Mouse (Mus musculus): Measurements from ENCODE around the gene Hhipl1. TPM values are rescaled to one million over a fixed set of nuclear protein-coding genes. Genes with fewer than 3 reads are reported as not detected.

Gene Hhipl1
- polyA plus RNA-seq, 1 experiment from 2014 or later = 1.1 TPM

GRCm38 (mm10) chr12:108338572-108339190, 32.6 kb downstream of the Hhipl1 start:
- no peak for ATAC-seq (ENCODE audit: extremely low read depth, insufficient number of reproducible peaks, low FRiP score, low TSS enrichment)
- H3K36me3 ChIP-seq = no peaks in the 10 kb centered on the region
- H3K4me1 ChIP-seq = peaks cover 13% of the 10 kb centered on the region
- H3K27me3 ChIP-seq (replicated peaks) = peaks cover 73% of the 10 kb centered on the region
- H3K4me3 ChIP-seq = no peak overlapping the region
- H3K9ac ChIP-seq = peak overlapping the region; percentile 40; the same call in 1 of the 2 replicates
- H3K4me2 ChIP-seq = no peak overlapping the region
- no peaks in the 10 kb centered on the region for H3K9me3 ChIP-seq
- H3K27ac ChIP-seq (replicated peaks) = no peak overlapping the region
- WGBS = 17% methylated on average over 14 of the region's 14 CpGs

GRCm38 (mm10) chr12:108348151-108348550, 42.1 kb downstream of the Hhipl1 start:
- H3K9me3 ChIP-seq = no peaks in the 10 kb centered on the region
- H3K27ac ChIP-seq (replicated peaks) = no peak overlapping the region
- H3K4me2 ChIP-seq = no peak overlapping the region
- H3K36me3 ChIP-seq = no peaks in the 10 kb centered on the region
- no peak overlapping the region for H3K4me3 ChIP-seq
- H3K27me3 ChIP-seq (replicated peaks) = peaks cover 51% of the 10 kb centered on the region
- H3K9ac ChIP-seq = no peak overlapping the region
- peaks cover 8% of the 10 kb centered on the region; the same call in 1 of the 2 replicates for H3K4me1 ChIP-seq
- no peak for ATAC-seq (ENCODE audit: extremely low read depth, insufficient number of reproducible peaks, low FRiP score, low TSS enrichment)
- 68% methylated on average over 8 of the region's 8 CpGs for WGBS

- Histone ChIP-seq H3K36me3 (no peaks in the 10 kb centered on the region), H3K27ac (replicated peaks) (no peak overlapping the region), H3K4me2 (no peak overlapping the region), H3K9ac (no peak overlapping the region), H3K9me3 (no peaks in the 10 kb centered on the region), H3K27me3 (replicated peaks) (peaks cover 60% of the 10 kb centered on the region), H3K4me3 (no peak overlapping the region), H3K4me1 (peaks cover 10% of the 10 kb centered on the region; the same call in 1 of the 2 replicates)
- 62% methylated on average over 5 of the region's 5 CpGs for WGBS
- no peak for ATAC-seq (ENCODE audit: extremely low read depth, insufficient number of reproducible peaks, low FRiP score, low TSS enrichment)
Measured at GRCm38 (mm10) chr12:108349026-108349425, 43.0 kb downstream of the Hhipl1 start.

- no peaks in the 10 kb centered on the region for H3K36me3 ChIP-seq
- no peak for ATAC-seq (ENCODE audit: extremely low read depth, insufficient number of reproducible peaks, low FRiP score, low TSS enrichment)
- H3K9me3 ChIP-seq = no peaks in the 10 kb centered on the region
- no peak overlapping the region for H3K4me2 ChIP-seq
- H3K4me1 ChIP-seq = peaks cover 10% of the 10 kb centered on the region; the same call in 1 of the 2 replicates
- no peak overlapping the region for H3K9ac ChIP-seq
- H3K27ac ChIP-seq (replicated peaks) = no peak overlapping the region
- H3K4me3 ChIP-seq = no peak overlapping the region
- H3K27me3 ChIP-seq (replicated peaks) = peaks cover 67% of the 10 kb centered on the region
- WGBS = 77% methylated on average over 10 of the region's 10 CpGs
Measured at GRCm38 (mm10) chr12:108350931-108351330, 44.9 kb downstream of the Hhipl1 start.

GRCm38 (mm10) chr12:108352371-108353136, 46.5 kb downstream of the Hhipl1 start:
- Histone ChIP-seq H3K9ac (peak overlapping the region; percentile 12; the same call in 1 of the 2 replicates), H3K4me2 (peak overlapping the region; percentile 60), H3K4me3 (peak overlapping the region; percentile 35), H3K9me3 (no peaks in the 10 kb centered on the region), H3K27me3 (replicated peaks) (peaks cover 67% of the 10 kb centered on the region), H3K27ac (replicated peaks) (no peak overlapping the region), H3K36me3 (no peaks in the 10 kb centered on the region), H3K4me1 (peaks cover 10% of the 10 kb centered on the region; the same call in 1 of the 2 replicates)
- ATAC-seq (ENCODE audit: extremely low read depth, insufficient number of reproducible peaks, low FRiP score, low TSS enrichment) = no peak
- WGBS = 9% methylated on average over 35 of the region's 35 CpGs

- no peak overlapping the region for H3K9ac ChIP-seq
- no peak overlapping the region for H3K4me2 ChIP-seq
- H3K27me3 ChIP-seq (replicated peaks) = peaks cover 55% of the 10 kb centered on the region
- WGBS = 67% methylated on average over 2 of the region's 2 CpGs
- no peak overlapping the region for H3K4me3 ChIP-seq
- H3K36me3 ChIP-seq = no peaks in the 10 kb centered on the region
- H3K27ac ChIP-seq (replicated peaks) = no peak overlapping the region
- peaks cover 10% of the 10 kb centered on the region; the same call in 1 of the 2 replicates for H3K4me1 ChIP-seq
- no peaks in the 10 kb centered on the region for H3K9me3 ChIP-seq
- no peak for ATAC-seq (ENCODE audit: extremely low read depth, insufficient number of reproducible peaks, low FRiP score, low TSS enrichment)
Measured at GRCm38 (mm10) chr12:108354284-108354683, 48.2 kb downstream of the Hhipl1 start.

- H3K4me2 ChIP-seq = no peak overlapping the region
- H3K9ac ChIP-seq = no peak overlapping the region
- no peaks in the 10 kb centered on the region for H3K9me3 ChIP-seq
- ATAC-seq (ENCODE audit: extremely low read depth, insufficient number of reproducible peaks, low FRiP score, low TSS enrichment) = no peak
- H3K4me1 ChIP-seq = peaks cover 10% of the 10 kb centered on the region; the same call in 1 of the 2 replicates
- peaks cover 45% of the 10 kb centered on the region for H3K27me3 ChIP-seq (replicated peaks)
- no peak overlapping the region for H3K4me3 ChIP-seq
- 83% methylated on average over 1 of the region's 1 CpGs for WGBS
- H3K36me3 ChIP-seq = no peaks in the 10 kb centered on the region
- no peak overlapping the region for H3K27ac ChIP-seq (replicated peaks)
Measured at GRCm38 (mm10) chr12:108355271-108355670, 49.2 kb downstream of the Hhipl1 start.

- peaks cover 10% of the 10 kb centered on the region; the same call in 1 of the 2 replicates for H3K4me1 ChIP-seq
- H3K4me3 ChIP-seq = no peak overlapping the region
- H3K27me3 ChIP-seq (replicated peaks) = peaks cover 38% of the 10 kb centered on the region
- H3K9ac ChIP-seq = no peak overlapping the region
- no peak overlapping the region for H3K27ac ChIP-seq (replicated peaks)
- no peaks in the 10 kb centered on the region for H3K36me3 ChIP-seq
- ATAC-seq (ENCODE audit: extremely low read depth, insufficient number of reproducible peaks, low FRiP score, low TSS enrichment) = no peak
- H3K9me3 ChIP-seq = no peaks in the 10 kb centered on the region
- H3K4me2 ChIP-seq = no peak overlapping the region
Measured at GRCm38 (mm10) chr12:108355986-108356385, 49.9 kb downstream of the Hhipl1 start.

GRCm38 (mm10) chr12:108363796-108364195, 57.7 kb downstream of the Hhipl1 start:
- H3K4me1 ChIP-seq = peaks cover 19% of the 10 kb centered on the region
- WGBS = 4% methylated on average over 5 of the region's 5 CpGs
- no peak overlapping the region for H3K27ac ChIP-seq (replicated peaks)
- H3K9ac ChIP-seq = no peak overlapping the region
- H3K27me3 ChIP-seq (replicated peaks) = no peaks in the 10 kb centered on the region
- H3K4me3 ChIP-seq = no peak overlapping the region
- H3K9me3 ChIP-seq = no peaks in the 10 kb centered on the region
- H3K4me2 ChIP-seq = no peak overlapping the region
- H3K36me3 ChIP-seq = no peaks in the 10 kb centered on the region
- peak; percentile 31; the same call in 1 of the 2 replicates for ATAC-seq (ENCODE audit: extremely low read depth, insufficient number of reproducible peaks, low FRiP score, low TSS enrichment)

GRCm38 (mm10) chr12:108365340-108365739, 59.3 kb downstream of the Hhipl1 start:
- H3K36me3 ChIP-seq = no peaks in the 10 kb centered on the region
- H3K27me3 ChIP-seq (replicated peaks) = no peaks in the 10 kb centered on the region
- H3K4me3 ChIP-seq = no peak overlapping the region
- no peak overlapping the region for H3K4me2 ChIP-seq
- H3K9ac ChIP-seq = peak overlapping the region; percentile 29; the same call in 1 of the 2 replicates
- no peak for ATAC-seq (ENCODE audit: extremely low read depth, insufficient number of reproducible peaks, low FRiP score, low TSS enrichment)
- WGBS = 18% methylated on average over 3 of the region's 3 CpGs
- no peak overlapping the region for H3K27ac ChIP-seq (replicated peaks)
- H3K9me3 ChIP-seq = no peaks in the 10 kb centered on the region
- peaks cover 30% of the 10 kb centered on the region for H3K4me1 ChIP-seq

- peaks cover 35% of the 10 kb centered on the region for H3K4me1 ChIP-seq
- 67% methylated on average over 7 of the region's 7 CpGs for WGBS
- H3K4me2 ChIP-seq = no peak overlapping the region
- H3K36me3 ChIP-seq = no peaks in the 10 kb centered on the region
- H3K9ac ChIP-seq = no peak overlapping the region
- H3K4me3 ChIP-seq = no peak overlapping the region
- H3K27me3 ChIP-seq (replicated peaks) = no peaks in the 10 kb centered on the region
- H3K27ac ChIP-seq (replicated peaks) = no peak overlapping the region
- no peak for ATAC-seq (ENCODE audit: extremely low read depth, insufficient number of reproducible peaks, low FRiP score, low TSS enrichment)
- H3K9me3 ChIP-seq = no peaks in the 10 kb centered on the region
Measured at GRCm38 (mm10) chr12:108365868-108366267, 59.8 kb downstream of the Hhipl1 start.
